Mouse (Mus musculus) hematopoietic stem cell, adult 5-6 weeks (primary cell): ENCODE data around the gene Nolc1. TPM values are rescaled to one million over a fixed set of nuclear protein-coding genes. Genes with fewer than 3 reads are reported as not detected.

Experiments
- ATAC-seq, 2 experiments: fragments of 125-278 bp in 1 of 2; replicated peaks in 1 of 2; 2 replicates each; pipeline ENCODE4 v1.8.0; 2016 to 2017; ENCODE audit warnings: inconsistent platforms in 2 of 2, mild to moderate bottlenecking in 2 of 2, moderate number of reproducible peaks in 2 of 2, low read depth in 1 of 2, moderate TSS enrichment in 1 of 2; ENCODE audit not compliant: low FRiP score in 2 of 2, poor library complexity in 2 of 2, severe bottlenecking in 2 of 2, insufficient read depth in 1 of 2, low TSS enrichment in 1 of 2
- total RNA-seq: library from RNA; stranded (forward); fragments of 172-1452, 232-1000 nt; gene quantifications from 2 replicates; pipeline ENCODE4 v1.2.3, GENCODE M21; 2017

Nolc1 gene
- 105 and 177 TPM in 2 replicates for total RNA-seq

DNA sequence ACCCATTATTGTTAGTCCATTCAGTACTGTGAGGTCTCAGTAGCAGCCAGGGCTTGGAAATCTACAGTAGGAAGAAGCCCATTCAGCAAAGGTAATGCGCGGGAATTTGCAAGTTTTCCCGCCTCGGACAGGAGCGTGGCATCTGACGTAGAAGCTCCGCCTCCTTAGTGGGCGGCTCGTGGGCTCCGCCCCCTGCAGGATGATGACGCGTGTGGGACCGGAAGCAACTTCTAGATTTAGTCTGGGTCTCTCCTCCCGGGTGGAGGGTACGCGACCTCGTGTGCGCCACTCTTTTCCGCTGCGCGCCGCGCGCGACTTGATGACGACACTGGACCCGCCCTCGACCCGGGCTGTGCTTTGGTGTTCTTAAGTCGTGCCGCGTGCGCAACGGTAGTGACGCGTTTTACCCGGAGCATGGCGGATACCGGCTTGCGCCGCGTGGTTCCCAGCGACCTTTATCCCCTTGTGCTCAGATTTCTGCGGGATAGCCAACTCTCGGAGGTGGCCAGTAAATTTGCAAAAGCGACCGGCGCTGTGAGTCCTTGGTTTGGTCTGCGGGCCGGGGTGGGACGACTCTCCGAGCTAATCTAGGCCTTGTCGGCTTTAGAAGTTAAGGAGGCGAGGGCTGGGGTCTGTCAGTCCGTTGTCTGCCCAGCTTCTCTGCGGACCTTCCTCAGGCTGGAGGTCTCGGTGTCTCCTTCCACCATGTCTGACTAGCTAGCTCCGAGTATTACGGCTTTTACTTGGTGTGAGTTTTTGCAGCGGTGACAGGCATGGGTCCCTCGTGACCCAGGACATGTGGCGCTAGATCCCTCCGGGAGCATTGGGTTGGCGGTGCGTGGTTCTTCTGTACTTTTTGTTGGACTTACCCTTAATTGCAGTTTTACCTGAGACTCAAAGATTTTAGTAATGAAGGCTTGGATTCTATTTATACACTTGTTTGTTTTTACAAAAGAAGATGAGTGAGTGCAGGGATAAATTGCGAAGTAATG lies at the start of gene Nolc1:
Gene Nolc1, plus strand, starts transcription at position 248 of the 992 bp plus-strand sequence.
- peak; percentile 96 to 97 for ATAC-seq

DNA sequence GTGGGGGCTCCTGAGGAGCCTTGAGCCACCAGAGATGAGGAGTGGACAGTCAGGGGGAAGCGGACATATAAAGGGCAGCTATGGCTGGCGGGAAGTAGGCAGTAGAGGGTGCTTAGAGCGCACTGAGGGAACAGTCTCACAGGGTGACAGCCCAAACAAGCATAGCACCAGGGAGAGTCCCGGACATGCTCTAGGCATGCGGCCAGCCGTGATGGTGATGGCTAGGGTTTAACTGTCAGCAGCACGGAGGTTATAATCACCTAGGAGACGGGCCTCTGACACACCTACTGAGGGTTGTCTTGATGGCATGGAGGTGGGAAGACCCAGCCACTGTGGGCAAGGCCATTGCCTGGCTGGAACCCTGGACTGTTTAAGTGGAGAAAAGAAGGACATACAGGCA lies 49.1 kb upstream of the Nolc1 start:
- peak in 1 of 2 experiments; percentile 27; a peak in 1 of 4 replicates for ATAC-seq

DNA sequence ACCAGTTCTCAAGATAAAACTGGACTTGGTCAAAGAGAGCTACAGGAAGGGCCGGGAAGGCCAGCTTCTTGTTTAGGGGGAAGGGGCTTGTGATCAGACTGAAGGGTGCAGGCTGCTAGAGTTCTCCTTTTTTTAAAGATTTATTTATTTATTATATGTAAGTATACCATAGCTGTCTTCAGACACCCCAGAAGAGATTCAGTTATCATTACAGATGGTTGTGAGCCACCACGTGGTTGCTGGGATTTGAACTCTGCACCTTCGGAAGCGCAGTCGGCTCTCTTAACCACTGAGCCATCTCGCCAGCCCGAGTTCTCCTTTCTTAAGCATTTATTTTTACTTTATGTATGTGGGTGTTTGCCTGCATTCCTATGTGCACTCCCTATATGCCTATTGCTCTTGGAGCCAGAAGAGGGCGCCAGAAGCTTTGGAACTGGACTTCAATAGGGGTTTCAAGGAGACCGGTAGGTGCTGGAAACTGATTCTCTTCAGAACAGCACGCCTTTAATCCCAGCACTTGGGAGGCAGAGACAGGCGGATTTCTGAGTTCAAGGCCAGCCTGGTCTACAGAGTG lies 46.8 kb upstream of the Nolc1 start:
- no peak for ATAC-seq

DNA sequence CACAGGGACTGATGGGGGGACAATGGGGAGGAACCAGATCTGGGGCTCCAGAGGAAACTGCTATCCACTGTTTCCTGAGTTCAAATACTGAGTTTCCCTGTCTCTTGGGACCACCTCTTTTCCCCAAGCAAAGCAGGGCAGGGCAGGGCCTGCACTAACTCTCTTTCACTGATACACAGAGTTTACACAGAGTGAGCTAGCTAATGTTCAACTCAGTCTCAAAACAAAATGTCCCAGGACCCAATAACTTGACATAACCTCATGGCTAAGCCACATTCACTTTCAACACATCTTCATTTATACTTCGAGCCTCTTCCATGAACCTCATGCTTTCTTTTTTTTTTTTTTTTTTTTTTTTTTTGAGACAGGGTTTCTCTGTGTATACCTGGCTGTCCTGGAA lies 46.0 kb upstream of the Nolc1 start:
- no peak for ATAC-seq

GRCm38 (mm10) chr19:46030196-46030983 lies 45.3 kb upstream of the Nolc1 start:
- ATAC-seq = no peak

- ATAC-seq = no peak
These were observed 43.8 kb upstream of the Nolc1 start for GRCm38 (mm10) chr19:46031689-46032432.

- no peak for ATAC-seq
These were observed 42.7 kb upstream of the Nolc1 start for GRCm38 (mm10) chr19:46032731-46033510.

DNA sequence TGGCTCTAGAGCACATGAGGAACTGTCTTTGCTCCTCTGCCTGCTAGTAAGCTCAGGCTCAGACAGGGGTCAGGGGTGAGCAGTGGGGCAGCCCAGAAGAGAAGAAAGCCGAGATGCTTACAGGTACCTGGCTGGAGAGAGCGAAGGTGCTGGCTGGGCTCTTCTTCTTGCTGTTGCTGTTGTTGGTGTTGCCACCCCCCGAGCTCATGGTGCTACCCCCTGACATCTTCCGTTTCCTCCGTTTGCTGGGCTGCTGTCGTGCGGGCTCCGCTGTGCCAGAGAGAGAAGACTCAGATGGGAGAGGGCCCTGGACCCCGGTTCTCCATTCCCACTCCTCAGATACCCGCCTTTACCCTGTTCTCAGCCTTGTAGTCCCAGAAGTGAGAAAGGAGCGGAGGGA lies 41.8 kb upstream of the Nolc1 start:
- no peak for ATAC-seq

DNA sequence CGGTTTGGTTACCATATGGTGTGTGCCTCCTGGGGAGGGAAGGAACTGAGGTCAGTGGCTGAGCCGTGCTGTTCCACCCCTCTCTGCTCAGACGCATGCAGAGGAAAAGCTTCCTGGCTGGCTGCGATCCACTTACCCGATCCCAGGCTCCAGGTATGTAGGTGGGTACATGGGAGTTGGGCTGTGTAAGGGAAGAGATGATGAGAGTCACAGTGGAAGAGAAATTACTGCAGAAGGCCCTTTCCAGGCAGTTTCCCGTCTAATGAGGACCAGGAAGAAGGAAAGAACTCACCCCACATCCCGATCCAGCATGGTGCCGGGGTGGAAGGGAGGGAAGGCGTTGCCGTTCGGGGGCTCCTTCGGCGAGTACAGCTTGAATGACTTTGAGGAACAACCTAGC lies 39.7 kb upstream of the Nolc1 start:
- ATAC-seq = no peak

GRCm38 (mm10) chr19:46036477-46037242 lies 39.0 kb upstream of the Nolc1 start:
- ATAC-seq = no peak

DNA sequence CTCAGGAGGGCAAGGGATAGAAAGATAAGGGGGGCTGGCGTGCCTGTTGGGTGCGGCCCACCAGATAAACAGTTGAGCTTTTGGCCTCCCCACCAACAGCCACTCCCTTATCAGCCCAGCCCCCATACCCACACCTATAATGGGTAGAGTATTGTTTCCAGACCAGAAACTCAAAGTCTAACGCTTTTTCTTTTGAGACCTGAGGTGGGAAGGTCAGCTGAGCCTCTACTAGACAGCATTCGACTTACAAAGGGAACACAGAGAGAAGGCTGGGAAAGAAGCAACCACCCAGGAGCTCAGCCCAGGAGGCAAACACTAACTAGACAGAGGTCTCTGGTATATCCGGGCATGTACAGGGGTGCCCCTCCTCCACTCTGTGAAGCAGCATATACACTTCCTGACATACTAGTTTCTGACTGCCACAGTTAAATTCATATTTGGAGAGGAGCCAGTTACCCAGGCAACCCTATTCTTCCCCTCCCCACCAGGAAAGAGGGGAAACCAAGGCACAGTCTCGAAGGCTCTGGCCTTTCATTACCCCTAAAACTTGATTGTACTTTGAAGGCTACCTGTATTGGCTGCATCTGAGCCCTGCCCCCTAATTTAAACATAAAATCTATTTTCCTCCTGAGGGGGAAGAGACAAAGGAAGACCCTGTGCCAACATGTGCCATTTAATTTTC lies 38.3 kb upstream of the Nolc1 start:
- ATAC-seq = no peak

GRCm38 (mm10) chr19:46037925-46038850 lies 37.5 kb upstream of the Nolc1 start:
- ATAC-seq = no peak

DNA sequence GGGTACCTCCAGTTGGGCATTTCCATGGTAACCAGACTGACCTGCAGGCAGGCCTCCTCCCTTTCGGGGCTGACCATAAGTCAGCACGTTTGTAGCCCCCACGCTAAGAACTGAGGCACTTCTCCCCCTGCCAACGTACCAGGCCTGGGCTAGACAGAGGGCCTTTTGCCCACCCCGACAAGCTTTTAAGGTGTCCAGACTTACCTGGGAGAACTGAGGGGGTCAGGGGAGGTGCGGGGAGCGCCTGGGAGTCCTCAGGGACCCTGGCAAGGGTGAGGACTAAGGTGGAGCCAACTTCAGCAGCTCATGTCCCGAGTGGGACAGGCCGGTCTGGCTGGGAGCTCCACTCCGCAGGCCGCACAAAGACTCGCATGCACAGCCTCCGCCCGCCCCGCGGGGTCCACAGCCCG lies 36.8 kb upstream of the Nolc1 start:
- ATAC-seq = no peak

GRCm38 (mm10) chr19:46039478-46039877 lies 36.2 kb upstream of the Nolc1 start:
- ATAC-seq = peak; percentile 77 to 88
